Mouse (Mus musculus) right cerebral cortex, postnatal 14 days (tissue): Measurements from ENCODE around the gene Brd9.
A peak's percentile ranks its signal among the peaks of the same experiment; 100 is the strongest.
"Not testable (repeated sequence)": the region's sequence is repeated elsewhere in the genome, so short reads cannot be mapped to it uniquely, and the experiment has no call there.

Source experiments
- DNase-seq: peaks from one replicate; pipeline ENCODE4 v3.0.0; 2022

Brd9 gene

GRCm38 (mm10) chr13:73991267-73991666 lies 53.7 kb downstream of the Brd9 start:
- no peak for DNase-seq

- no peak for DNase-seq
These were observed 58.8 kb downstream of the Brd9 start for GRCm38 (mm10) chr13:73996456-73996855.

- DNase-seq, result no peak
These were observed 62.9 kb downstream of the Brd9 start for GRCm38 (mm10) chr13:74000519-74000918.

DNA sequence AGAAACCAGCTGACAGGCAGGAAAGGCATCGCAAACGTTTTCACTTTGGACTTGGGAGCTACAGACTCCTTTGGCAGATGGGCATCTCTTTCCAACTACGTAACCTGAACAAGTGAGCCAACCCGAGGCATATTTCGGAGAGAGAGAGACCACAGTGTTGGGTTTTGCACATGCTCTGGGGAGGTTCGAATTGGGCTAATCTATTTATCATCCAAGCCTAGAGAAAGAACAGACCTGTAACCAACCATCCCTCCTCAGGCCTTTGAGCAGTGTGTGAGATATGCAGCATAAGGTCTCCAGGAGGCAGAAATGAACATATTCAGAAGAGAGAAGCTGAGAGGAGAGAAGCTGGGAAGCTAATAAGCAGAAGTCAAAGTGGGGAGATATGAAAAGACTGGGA lies 63.4 kb downstream of the Brd9 start:
- DNase-seq, result no peak

- DNase-seq, result no peak
These were observed 63.9 kb downstream of the Brd9 start for GRCm38 (mm10) chr13:74001492-74001891.

DNA sequence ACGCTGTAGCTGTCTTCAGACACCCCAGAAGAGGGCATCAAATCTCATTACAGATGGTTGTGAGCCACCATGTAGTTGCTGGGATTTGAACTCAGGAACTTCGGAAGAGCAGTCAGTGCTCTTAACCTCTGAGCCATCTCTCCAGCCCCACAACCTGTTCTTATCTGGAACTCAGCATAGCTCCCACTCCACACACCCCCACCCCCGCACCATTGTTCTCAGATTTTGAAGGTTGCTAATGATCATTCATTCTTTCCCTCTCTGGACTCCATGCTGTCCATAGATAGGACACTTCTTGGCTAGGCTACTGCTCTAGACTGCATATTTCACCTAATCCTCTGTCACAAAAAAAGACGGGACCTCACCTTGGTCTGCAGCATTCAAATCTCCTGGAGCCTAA lies 69.3 kb downstream of the Brd9 start:
- not testable (repeated sequence) for DNase-seq

DNA sequence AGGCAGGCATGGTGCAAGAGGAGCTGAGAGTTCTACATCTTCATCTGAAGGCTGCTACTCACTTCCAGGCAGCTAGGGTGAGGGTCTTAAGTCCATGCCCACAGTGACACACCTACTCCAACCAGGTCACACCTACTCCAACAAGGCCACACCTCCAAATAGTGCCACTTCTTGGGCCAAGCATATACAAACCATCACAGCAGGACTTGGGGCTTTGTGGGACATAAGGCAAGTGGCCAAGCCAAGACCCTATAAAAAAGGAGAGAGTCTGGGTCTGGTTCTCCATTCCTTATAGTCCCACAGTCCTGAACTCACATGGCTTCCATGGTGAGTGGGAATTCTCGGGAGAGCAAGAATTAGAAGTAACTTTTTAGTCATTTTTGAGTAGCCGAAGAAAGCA lies 70.6 kb downstream of the Brd9 start:
- DNase-seq, result not testable (repeated sequence)

DNA sequence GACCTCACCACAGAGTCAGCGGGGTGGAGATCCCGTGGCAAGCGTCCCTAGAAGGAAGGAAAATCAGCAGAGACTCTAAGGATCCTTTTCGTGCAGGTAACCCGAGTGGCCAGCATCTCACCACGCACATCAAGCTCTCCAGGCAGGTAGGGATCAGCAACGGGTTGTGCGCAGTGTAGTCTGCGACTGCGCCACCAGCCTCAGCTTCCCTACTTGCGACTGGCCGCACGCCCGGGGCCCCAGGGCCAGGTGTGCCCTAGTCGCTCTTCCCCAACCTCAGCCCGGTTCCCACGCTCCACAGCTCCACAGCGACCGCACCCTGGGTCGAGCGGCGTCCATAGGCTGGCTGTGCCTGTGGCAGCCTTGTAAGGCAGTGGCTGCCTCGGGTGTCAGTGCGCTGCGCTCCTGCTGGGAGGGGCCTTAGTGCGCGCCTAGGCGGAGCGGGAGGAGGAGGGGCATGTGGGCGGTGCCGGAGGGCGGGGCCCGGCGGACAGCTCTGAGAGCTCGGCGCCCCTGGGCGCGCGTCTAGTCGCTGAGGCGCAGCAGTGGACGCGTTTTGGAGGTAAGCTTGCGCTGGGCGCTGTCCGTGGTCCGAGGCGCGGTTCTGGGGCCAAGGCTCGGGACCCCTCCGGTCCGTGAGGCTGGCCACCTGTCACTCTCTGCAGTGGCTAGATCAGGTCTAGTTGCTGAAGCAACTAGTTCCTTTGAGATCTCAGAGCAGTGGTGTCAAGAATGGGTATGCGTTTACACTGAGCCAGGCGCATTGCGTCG lies 71.5 kb downstream of the Brd9 start, which contains the start of gene Tppp:
Tppp (plus strand) TSS at position 460 of the 771 bp plus-strand sequence.
- peak; percentile 93 for DNase-seq

- DNase-seq, result peak; percentile 89
These were observed 72.4 kb downstream of the Brd9 start for GRCm38 (mm10) chr13:74009791-74010614.
